Mouse (Mus musculus) heart, embryonic 10.5 days (tissue): Measurements from ENCODE around the gene Rbks. TPM values are rescaled to one million over a fixed set of nuclear protein-coding genes. Genes with fewer than 3 reads are reported as not detected.

ENCODE experiments used
- DNase-seq: peaks from one replicate; pipeline ENCODE4 v3.0.0-alpha.2; 2017; ENCODE audit warnings: low spot score
- H3K27ac ChIP-seq: fragments of 300-500 bp; sonication (generic); 2 replicates; pipeline ENCODE4 v1.5.1; 2016; ENCODE audit warnings: mild to moderate bottlenecking
- H3K27me3 ChIP-seq: fragments of 300-500 bp; sonication (generic); 2 replicates; pipeline ENCODE4 v1.6.1; 2016; ENCODE audit warnings: mild to moderate bottlenecking; ENCODE audit not compliant: poor library complexity, insufficient read depth, severe bottlenecking
- H3K36me3 ChIP-seq: fragments of 300-500 bp; sonication (generic); 2 replicates; pipeline ENCODE4 v1.6.1; 2016; ENCODE audit warnings: mild to moderate bottlenecking, moderate library complexity
- H3K4me1 ChIP-seq: fragments of 300-500 bp; sonication (generic); 2 replicates; pipeline ENCODE4 v1.6.1; 2016; ENCODE audit warnings: mild to moderate bottlenecking
- H3K4me3 ChIP-seq: fragments of 300-500 bp; sonication (generic); 2 replicates; pipeline ENCODE4 v1.5.1; 2016; ENCODE audit warnings: mild to moderate bottlenecking, moderate library complexity
- H3K9me3 ChIP-seq: fragments of 300-500 bp; sonication (generic); 2 replicates; pipeline ENCODE4 v1.6.1; 2016; ENCODE audit warnings: mild to moderate bottlenecking, moderate library complexity
- WGBS: fragments of 180-500 bp; shearing (Covaris S2); methylation state at CpG from one replicate; pipeline ENCODE4 v1.1.7; 2016; 5-methylcytosine and 5-hydroxymethylcytosine counted together
- polyA plus RNA-seq: library from polyadenylated mRNA; unstranded; fragments of >200 nt; fragmentation: Nextera tagmentation; extraction: Ambion mirVana; gene quantifications from 2 replicates; pipeline ENCODE4 v1.2.1, GENCODE M21; 2016

The Rbks gene
- polyA plus RNA-seq, 1 experiment from 2014 or later, result 6.8 TPM

- H3K9me3 ChIP-seq, result no peaks in the 10 kb centered on the region
- WGBS, result 61% methylated on average over 3 of the region's 3 CpGs
- peaks cover 15% of the 10 kb centered on the region; the same call in 1 of the 2 replicates for H3K4me1 ChIP-seq
- H3K27me3 ChIP-seq, result no peaks in the 10 kb centered on the region
- H3K36me3 ChIP-seq, result no peaks in the 10 kb centered on the region
- H3K4me3 ChIP-seq, result no peak overlapping the region
- DNase-seq, result no peak
- H3K27ac ChIP-seq, result no peak overlapping the region
Observed at GRCm38 (mm10) chr5:31606151-31606550, 91.3 kb downstream of the Rbks start.

- no peaks in the 10 kb centered on the region for H3K9me3 ChIP-seq
- H3K4me3 ChIP-seq, result no peak overlapping the region
- no peaks in the 10 kb centered on the region for H3K36me3 ChIP-seq
- H3K27ac ChIP-seq, result no peak overlapping the region
- WGBS, result 74% methylated on average over 6 of the region's 6 CpGs
- no peak for DNase-seq
- H3K27me3 ChIP-seq, result no peaks in the 10 kb centered on the region
- H3K4me1 ChIP-seq, result peaks cover 12% of the 10 kb centered on the region; the same call in 1 of the 2 replicates
Observed at GRCm38 (mm10) chr5:31603766-31604165, 93.7 kb downstream of the Rbks start.

GRCm38 (mm10) chr5:31602377-31602776 lies 95.0 kb downstream of the Rbks start:
- Histone ChIP-seq H3K4me1 (peaks cover 15% of the 10 kb centered on the region; the same call in 1 of the 2 replicates), H3K9me3 (no peaks in the 10 kb centered on the region), H3K4me3 (no peak overlapping the region), H3K36me3 (no peaks in the 10 kb centered on the region), H3K27me3 (no peaks in the 10 kb centered on the region), H3K27ac (no peak overlapping the region)
- DNase-seq, result no peak
- WGBS, result 71% methylated on average over 1 of the region's 1 CpGs

GRCm38 (mm10) chr5:31601162-31601722 lies 96.2 kb downstream of the Rbks start:
- Histone ChIP-seq H3K9me3 (no peaks in the 10 kb centered on the region), H3K27me3 (no peaks in the 10 kb centered on the region), H3K27ac (no peak overlapping the region), H3K4me3 (no peak overlapping the region), H3K4me1 (peaks cover 25% of the 10 kb centered on the region; the same call in 1 of the 2 replicates), H3K36me3 (no peaks in the 10 kb centered on the region)
- no peak for DNase-seq
- 58% methylated on average over 7 of the region's 7 CpGs for WGBS

GRCm38 (mm10) chr5:31599161-31599560 lies 98.3 kb downstream of the Rbks start:
- Histone ChIP-seq H3K27ac (no peak overlapping the region), H3K9me3 (no peaks in the 10 kb centered on the region), H3K4me1 (peaks cover 29% of the 10 kb centered on the region; the same call in 1 of the 2 replicates), H3K36me3 (no peaks in the 10 kb centered on the region), H3K27me3 (0 out of 2 replicates have a peak, but pooled peaks cover 4% of the 10 kb centered on the region), H3K4me3 (no peak overlapping the region)
- DNase-seq, result no peak
- WGBS, result 83% methylated on average over 2 of the region's 2 CpGs

- Histone ChIP-seq H3K27me3 (0 out of 2 replicates have a peak, but pooled peaks cover 4% of the 10 kb centered on the region), H3K4me1 (peaks cover 29% of the 10 kb centered on the region; the same call in 1 of the 2 replicates), H3K27ac (no peak overlapping the region), H3K4me3 (no peak overlapping the region), H3K9me3 (no peaks in the 10 kb centered on the region), H3K36me3 (no peaks in the 10 kb centered on the region)
- DNase-seq, result no peak
- WGBS, result 62% methylated on average over 4 of the region's 4 CpGs
Observed at GRCm38 (mm10) chr5:31598579-31598978, 98.8 kb downstream of the Rbks start.

- H3K27me3 ChIP-seq, result 0 out of 2 replicates have a peak, but pooled peaks cover 4% of the 10 kb centered on the region
- H3K4me1 ChIP-seq, result peaks cover 29% of the 10 kb centered on the region; the same call in 1 of the 2 replicates
- 73% methylated on average over 7 of the region's 7 CpGs for WGBS
- H3K27ac ChIP-seq, result no peak overlapping the region
- DNase-seq, result no peak
- H3K9me3 ChIP-seq, result no peaks in the 10 kb centered on the region
- no peaks in the 10 kb centered on the region for H3K36me3 ChIP-seq
- no peak overlapping the region for H3K4me3 ChIP-seq
Observed at GRCm38 (mm10) chr5:31598121-31598520, 99.3 kb downstream of the Rbks start.

GRCm38 (mm10) chr5:31597430-31597944 lies 99.9 kb downstream of the Rbks start:
- peak overlapping the region; percentile 62 for H3K4me3 ChIP-seq
- H3K36me3 ChIP-seq, result no peaks in the 10 kb centered on the region
- DNase-seq, result no peak
- H3K4me1 ChIP-seq, result peaks cover 26% of the 10 kb centered on the region; the same call in 1 of the 2 replicates
- 0 out of 2 replicates have a peak, but pooled peaks cover 4% of the 10 kb centered on the region for H3K27me3 ChIP-seq
- H3K27ac ChIP-seq, result peak overlapping the region; percentile 88; the same call in 1 of the 2 replicates
- WGBS, result 53% methylated on average over 6 of the region's 6 CpGs
- H3K9me3 ChIP-seq, result no peaks in the 10 kb centered on the region

- Histone ChIP-seq H3K27me3 (0 out of 2 replicates have a peak, but pooled peaks cover 4% of the 10 kb centered on the region), H3K4me3 (peak within 1 kb of the TSS; percentile 62), H3K36me3 (no peaks in the 10 kb centered on the region), H3K9me3 (no peaks in the 10 kb centered on the region), H3K27ac (peak within 1 kb of the TSS; percentile 88), H3K4me1 (peaks cover 23% of the 10 kb centered on the region; the same call in 1 of the 2 replicates)
- DNase-seq, result no peak
- 4% methylated on average over 26 of the region's 26 CpGs for WGBS
Observed at GRCm38 (mm10) chr5:31596481-31597429, 100.7 kb downstream of the Rbks start, which contains the start of gene Mrpl33. TSS of gene Mrpl33 (plus strand) at chr5:31596935.

GRCm38 (mm10) chr5:31595868-31596267 lies 101.6 kb downstream of the Rbks start:
- H3K4me3 ChIP-seq, result no peak overlapping the region; the same call in 1 of the 2 replicates
- 0 out of 2 replicates have a peak, but pooled peaks cover 4% of the 10 kb centered on the region for H3K27me3 ChIP-seq
- 0 out of 2 replicates have a peak overlapping the region, but pooled peaks have one; percentile 29 for H3K27ac ChIP-seq
- H3K9me3 ChIP-seq, result no peaks in the 10 kb centered on the region
- H3K36me3 ChIP-seq, result no peaks in the 10 kb centered on the region
- no peak for DNase-seq
- H3K4me1 ChIP-seq, result peaks cover 17% of the 10 kb centered on the region; the same call in 1 of the 2 replicates
- 55% methylated on average over 4 of the region's 4 CpGs for WGBS

GRCm38 (mm10) chr5:31591122-31591521 lies 106.3 kb downstream of the Rbks start:
- H3K27me3 ChIP-seq, result 0 out of 2 replicates have a peak, but pooled peaks cover 4% of the 10 kb centered on the region
- no peak overlapping the region for H3K27ac ChIP-seq
- DNase-seq, result no peak
- H3K36me3 ChIP-seq, result peaks cover 3% of the 10 kb centered on the region; the same call in 1 of the 2 replicates
- H3K9me3 ChIP-seq, result no peaks in the 10 kb centered on the region; the same call in 1 of the 2 replicates
- H3K4me3 ChIP-seq, result no peak overlapping the region
- H3K4me1 ChIP-seq, result peaks cover 17% of the 10 kb centered on the region
- 90% methylated on average over 7 of the region's 7 CpGs for WGBS

GRCm38 (mm10) chr5:31589711-31590319 lies 107.6 kb downstream of the Rbks start:
- no peak for DNase-seq
- H3K9me3 ChIP-seq, result no peaks in the 10 kb centered on the region; the same call in 1 of the 2 replicates
- no peak overlapping the region for H3K4me3 ChIP-seq
- H3K36me3 ChIP-seq, result peaks cover 3% of the 10 kb centered on the region; the same call in 1 of the 2 replicates
- peaks cover 14% of the 10 kb centered on the region for H3K4me1 ChIP-seq
- 77% methylated on average over 14 of the region's 14 CpGs for WGBS
- no peaks in the 10 kb centered on the region for H3K27me3 ChIP-seq
- no peak overlapping the region for H3K27ac ChIP-seq
